Mouse (Mus musculus) R1 (cell line): Measurements from ENCODE around the gene Gm3591.
"Not testable (repeated sequence)": the region's sequence is repeated elsewhere in the genome, so short reads cannot be mapped to it uniquely, and the experiment has no call there.

Source experiments
- DNase-seq: peaks from one replicate; pipeline ENCODE4 v3.0.0-alpha.2; 2018; ENCODE audit warnings: low read depth, low spot score

Gene Gm3591

DNA sequence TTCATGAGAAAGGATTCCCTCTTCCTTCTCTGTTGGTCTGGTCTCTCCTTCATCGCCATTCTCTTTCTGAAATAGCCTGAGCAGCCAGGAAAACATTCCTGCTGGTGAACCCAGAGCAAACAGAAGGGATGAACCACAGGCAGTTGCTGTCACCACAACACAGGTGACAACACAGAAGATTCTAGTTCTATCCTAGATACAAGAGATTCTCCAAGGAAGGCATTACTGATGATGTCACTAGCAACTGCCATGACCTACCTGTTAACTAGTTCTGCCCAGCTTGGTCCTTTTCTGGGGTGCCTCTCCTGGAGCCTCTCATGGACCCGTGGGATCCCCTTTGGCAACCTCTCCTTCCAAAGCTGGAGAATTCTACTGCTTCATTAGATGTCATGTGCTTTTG lies at the start of gene Gm3591:
Gm3591 (minus strand) TSS at position 101 of the 400 bp plus-strand sequence.
- DNase-seq: not testable (repeated sequence)

GRCm38 (mm10) chr14:6444511-6444910 lies 32.2 kb upstream of the Gm3591 start, which contains the start of gene Gm3594:
Gm3594 (minus strand) TSS chr14:6444611.
- not testable (repeated sequence) for DNase-seq

GRCm38 (mm10) chr14:6440774-6441173 lies 28.5 kb upstream of the Gm3591 start:
- DNase-seq: not testable (repeated sequence)

- DNase-seq: not testable (repeated sequence)
These were observed 27.9 kb upstream of the Gm3591 start for GRCm38 (mm10) chr14:6440206-6440605.

DNA sequence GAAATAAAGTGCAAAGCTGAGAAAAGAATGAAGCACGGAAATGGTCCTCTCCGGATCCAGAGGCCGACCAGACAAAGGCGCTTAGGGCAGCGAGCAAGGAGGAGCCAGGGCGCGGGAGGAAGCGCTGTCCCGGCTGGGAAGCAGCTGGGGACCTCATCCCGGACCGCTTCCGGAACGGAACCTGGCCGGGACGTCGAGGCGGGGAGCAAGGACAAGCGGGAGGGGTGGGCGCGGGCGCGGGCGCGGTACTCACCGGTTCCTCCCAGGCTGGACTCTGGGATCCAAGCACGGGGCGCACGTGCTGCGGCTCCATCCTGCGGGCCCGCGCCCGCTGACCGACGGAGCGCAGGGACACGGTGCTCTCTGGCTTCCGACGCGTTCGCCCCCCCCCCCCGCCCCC lies 14.5 kb upstream of the Gm3591 start:
- not testable (repeated sequence) for DNase-seq

DNA sequence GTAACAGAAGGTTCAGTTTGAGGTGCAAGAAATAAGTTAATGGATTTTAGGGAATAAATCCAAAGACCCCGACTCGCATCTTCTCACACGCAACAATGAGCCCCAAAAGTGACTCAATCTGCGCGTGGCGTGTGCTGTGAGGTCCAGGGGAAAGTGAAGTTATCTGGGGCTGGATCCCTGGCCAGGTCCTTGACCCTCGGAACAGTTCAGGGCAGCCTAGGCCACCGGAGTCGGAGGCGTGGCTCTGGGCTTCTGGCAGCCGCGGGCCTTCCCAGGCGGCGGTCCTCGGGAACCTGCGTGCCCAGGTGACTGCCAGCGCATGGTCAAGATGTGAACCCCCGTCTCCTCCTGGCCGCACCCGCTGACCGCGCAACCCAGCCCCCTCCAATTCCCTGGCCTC lies 14.1 kb upstream of the Gm3591 start:
- not testable (repeated sequence) for DNase-seq

DNA sequence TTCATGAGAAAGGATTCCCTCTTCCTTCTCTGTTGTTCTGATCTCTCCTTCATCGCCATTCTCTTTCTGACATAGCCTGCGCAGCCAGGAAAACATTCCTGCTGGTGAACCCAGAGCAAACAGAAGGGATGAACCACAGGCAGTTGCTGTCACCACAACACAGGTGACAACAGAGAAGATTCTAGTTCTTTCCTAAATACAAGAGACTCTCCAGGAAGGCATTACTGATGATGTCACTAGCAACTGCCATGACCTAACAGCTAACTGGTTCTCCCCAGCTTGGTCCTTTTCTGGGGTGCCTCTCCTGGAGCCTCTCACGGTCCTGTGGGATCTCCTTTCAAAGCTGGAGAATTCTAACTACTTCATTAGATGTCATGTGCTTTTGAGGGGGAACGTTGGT lies 22.1 kb downstream of the Gm3591 start, which contains the start of gene Gm16440:
Gm16440 (minus strand) TSS at position 101 of the 400 bp plus-strand sequence.
- DNase-seq: not testable (repeated sequence)
